Mouse (Mus musculus) megakaryocyte-erythroid progenitor cell, adult 5 weeks (primary cell): ENCODE results near the gene Hmcn1. TPM values are rescaled to one million over a fixed set of nuclear protein-coding genes. Genes with fewer than 3 reads are reported as not detected.

Experiments
- polyA plus RNA-seq: library from polyadenylated mRNA; stranded (reverse); fragments of >175 nt; gene quantifications from 2 replicates; pipeline ENCODE4 v1.2.3, GENCODE M21; 2012

Hmcn1 gene
- polyA plus RNA-seq = 0.03 TPM in 1 of 2 replicates, not detected in the other

DNA sequence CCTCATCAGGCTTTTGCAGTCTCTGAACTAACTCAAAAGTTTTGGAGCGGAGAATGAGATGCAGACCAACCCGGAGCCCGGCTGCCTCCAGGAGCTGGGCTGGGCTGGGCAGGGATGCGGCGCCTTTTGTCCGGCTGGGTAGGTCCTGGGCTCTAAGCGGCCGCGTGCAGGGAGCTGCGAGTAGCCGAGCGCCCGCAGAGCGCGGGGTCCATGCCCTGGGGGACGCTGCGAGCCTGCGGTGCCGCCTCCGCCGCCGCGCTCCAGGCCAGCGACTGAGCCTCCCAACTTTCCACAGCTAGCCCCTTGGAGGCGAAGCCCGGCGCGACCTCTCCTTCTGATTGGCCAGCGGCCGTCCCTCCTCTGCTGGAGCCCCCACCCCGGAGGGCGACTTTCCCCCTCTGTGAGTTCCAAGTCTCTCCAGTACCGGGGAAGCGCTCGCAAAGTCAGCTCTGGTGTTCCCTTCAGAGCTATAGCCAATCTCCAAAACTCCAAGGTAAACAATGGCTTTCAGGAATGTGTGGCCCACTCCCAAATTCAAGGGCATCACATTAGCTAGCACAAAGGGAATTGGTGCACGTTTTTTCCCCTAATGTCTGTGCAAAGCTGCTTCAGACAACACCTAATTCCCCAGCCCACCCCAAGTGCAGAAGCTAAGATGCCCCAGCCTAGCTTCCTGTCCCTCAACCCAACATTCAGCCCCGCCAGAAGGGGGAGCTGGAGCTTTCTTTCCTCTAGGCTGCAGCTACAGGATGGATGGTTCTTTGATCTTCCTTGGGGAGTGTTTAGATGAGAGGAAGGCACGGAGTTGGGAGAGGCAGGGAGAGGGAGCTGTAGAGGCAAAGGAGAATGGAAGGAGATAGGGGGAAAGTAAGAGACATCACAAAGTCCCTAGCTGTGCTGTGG, at the start of gene Hmcn1:
Hmcn1 (minus strand) TSS at position 274 of the 903 bp plus-strand sequence.

Other genes with a start within 250 kb of the Hmcn1 start
- 0.11 and 0.23 TPM in 2 replicates for gene Gm47985, start 189.1 kb upstream of the Hmcn1 start, polyA plus RNA-seq
- 0.04 and 0.06 TPM in 2 replicates for gene Gm8947, start 198.9 kb upstream of the Hmcn1 start, polyA plus RNA-seq
- 0.14 and 0.61 TPM in 2 replicates for gene Gm47995, start 205.0 kb upstream of the Hmcn1 start, polyA plus RNA-seq
- 0.15 and 0.30 TPM in 2 replicates for gene 3110040M04Rik, start 210.7 kb upstream of the Hmcn1 start, polyA plus RNA-seq
- gene Gm47996, start 216.7 kb upstream of the Hmcn1 start, polyA plus RNA-seq = not detected in 2 replicates